Mouse (Mus musculus) cerebellum, adult 8-10 months (tissue): ENCODE data around the gene Oas1d.
"Not testable (repeated sequence)": the region's sequence is repeated elsewhere in the genome, so short reads cannot be mapped to it uniquely, and the experiment has no call there.

Experiments used
- DNase-seq: peaks from one replicate; pipeline ENCODE4 v3.0.0; 2022

Gene Oas1d

GRCm38 (mm10) chr5:120914204-120914603, at the start of gene Oas1d:
Oas1d (plus strand) TSS chr5:120914536.
- DNase-seq: not testable (repeated sequence)

- DNase-seq: no peak
Measured at GRCm38 (mm10) chr5:120865336-120865860, 48.9 kb upstream of the Oas1d start.

- DNase-seq: no peak
Measured at GRCm38 (mm10) chr5:120869436-120870015, 44.8 kb upstream of the Oas1d start.

- no peak for DNase-seq
Measured at GRCm38 (mm10) chr5:120870081-120870480, 44.3 kb upstream of the Oas1d start.

- no peak for DNase-seq
Measured at GRCm38 (mm10) chr5:120870782-120871181, 43.6 kb upstream of the Oas1d start.

GRCm38 (mm10) chr5:120871469-120871868, 42.9 kb upstream of the Oas1d start:
- no peak for DNase-seq

- DNase-seq: not testable (repeated sequence)
Measured at GRCm38 (mm10) chr5:120876839-120877238, 37.5 kb upstream of the Oas1d start.

GRCm38 (mm10) chr5:120877407-120877806, 36.9 kb upstream of the Oas1d start:
- not testable (repeated sequence) for DNase-seq

GRCm38 (mm10) chr5:120878803-120879202, 35.5 kb upstream of the Oas1d start:
- not testable (repeated sequence) for DNase-seq

- not testable (repeated sequence) for DNase-seq
Measured at GRCm38 (mm10) chr5:120881681-120882080, 32.7 kb upstream of the Oas1d start.

- DNase-seq: not testable (repeated sequence)
Measured at GRCm38 (mm10) chr5:120887413-120887812, 26.9 kb upstream of the Oas1d start, which contains the start of gene Oas1g. Oas1g (minus strand) TSS chr5:120887613.

- no peak for DNase-seq
Measured at GRCm38 (mm10) chr5:120887831-120888230, 26.5 kb upstream of the Oas1d start.

- not testable (repeated sequence) for DNase-seq
Measured at GRCm38 (mm10) chr5:120888294-120888815, 26.0 kb upstream of the Oas1d start.

- no peak for DNase-seq
Measured at GRCm38 (mm10) chr5:120890026-120890425, 24.3 kb upstream of the Oas1d start.

GRCm38 (mm10) chr5:120890991-120891390, 23.3 kb upstream of the Oas1d start:
- DNase-seq: no peak

- not testable (repeated sequence) for DNase-seq
Measured at GRCm38 (mm10) chr5:120891566-120892242, 22.6 kb upstream of the Oas1d start.

- no peak for DNase-seq
Measured at GRCm38 (mm10) chr5:120892243-120892660, 22.1 kb upstream of the Oas1d start.

GRCm38 (mm10) chr5:120893866-120894265, 20.5 kb upstream of the Oas1d start:
- DNase-seq: not testable (repeated sequence)

GRCm38 (mm10) chr5:120894692-120895091, 19.6 kb upstream of the Oas1d start:
- DNase-seq: not testable (repeated sequence)

- DNase-seq: no peak
Measured at GRCm38 (mm10) chr5:120895231-120895900, 19.0 kb upstream of the Oas1d start.

GRCm38 (mm10) chr5:120898307-120898706, 16.0 kb upstream of the Oas1d start:
- DNase-seq: no peak

GRCm38 (mm10) chr5:120898726-120899125, 15.6 kb upstream of the Oas1d start:
- no peak for DNase-seq

- DNase-seq: no peak
Measured at GRCm38 (mm10) chr5:120900666-120901065, 13.7 kb upstream of the Oas1d start.
